Mouse (Mus musculus) c-Kit-positive CD71-positive TER-119-positive erythroid progenitor cells, embryonic 14.5 days (primary cell): ENCODE data around the gene Olfr135.

ENCODE experiments used
- DNase-seq: peaks from one replicate; pipeline ENCODE4 v3.0.0-alpha.2; 2013; ENCODE audit warnings: low spot score

Olfr135 gene

DNA sequence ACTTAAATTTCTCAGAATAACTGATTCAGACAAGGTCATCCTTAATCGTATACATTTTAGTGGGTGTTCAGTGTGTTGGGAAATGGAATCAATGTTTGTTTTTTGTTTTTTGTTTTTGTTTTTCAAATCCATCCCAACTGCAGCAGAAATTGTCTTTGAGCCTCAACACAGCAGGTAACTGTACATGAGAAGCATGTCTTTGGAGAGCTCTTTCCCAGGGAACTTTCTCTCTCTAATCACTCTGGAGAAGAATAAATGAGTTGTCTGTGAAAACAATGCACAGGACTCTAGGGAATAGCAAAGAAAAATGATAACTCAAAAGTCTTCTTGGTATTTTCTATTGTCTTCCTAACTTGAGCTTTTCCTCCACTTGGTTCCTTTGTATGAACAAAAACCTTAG is at the start of gene Olfr135:
TSS of gene Olfr135 (plus strand) at position 301 of the 400 bp plus-strand sequence.
- no peak for DNase-seq

- DNase-seq = no peak
Observed at GRCm38 (mm10) chr17:38171088-38171487, 33.0 kb upstream of the Olfr135 start, which contains the start of gene Olfr134. TSS of gene Olfr134 (plus strand) at chr17:38171388.
